Mouse (Mus musculus): ENCODE data around the gene Shisa4.

- TF ChIP-seq GATA1 (IDR thresholded peaks at IDR 0.05; ENCODE audit: borderline replicate concordance, low read length) (no peak), FLI1 (IDR thresholded peaks at IDR 0.05; ENCODE audit: low read length) (no peak)
These were observed 13.5 kb downstream of the Shisa4 start for GRCm38 (mm10) chr1:135361491-135361890.

All from megakaryocyte, embryonic 14.5 days (primary cell).